Mouse (Mus musculus) liver, postnatal 0 days (tissue): ENCODE results near the gene Ccdc84.

Experiments
- CTCF ChIP-seq: sonication (generic); IDR thresholded peaks from 2 replicates; pipeline ENCODE4 v1.5.1; 2016; ENCODE audit warnings: antibody characterized with exemption, low read depth
- EP300 ChIP-seq: IDR thresholded peaks from 2 replicates; pipeline ENCODE4 v1.6.1; 2016; ENCODE audit warnings: antibody characterized with exemption, low read depth, mild to moderate bottlenecking

DNA sequence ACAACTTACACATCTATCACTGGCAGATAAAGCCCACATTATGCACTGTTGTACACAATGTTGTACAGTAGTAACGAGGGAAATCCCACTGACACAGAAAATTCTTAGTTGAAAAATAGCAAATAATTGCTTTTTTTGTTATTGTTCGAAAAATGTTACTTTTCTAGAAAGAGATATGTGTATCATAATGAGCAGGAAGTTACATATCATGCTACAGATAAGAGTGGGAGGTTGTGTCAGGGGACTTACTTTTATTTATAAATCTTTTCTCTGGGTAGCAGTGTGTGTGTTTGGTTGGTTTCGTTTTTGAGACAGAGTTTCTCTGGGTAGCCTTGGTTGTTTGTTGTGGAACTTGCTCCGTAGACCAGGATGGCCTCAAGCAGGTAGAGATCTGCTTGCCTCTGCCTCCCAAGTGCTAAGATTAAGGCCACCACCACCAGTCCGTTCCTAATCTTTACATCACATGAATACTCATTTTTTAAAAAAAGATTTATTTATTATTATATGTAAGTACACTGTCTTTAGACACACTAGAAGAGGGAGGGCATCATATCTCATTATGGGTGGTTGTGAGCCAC, 40.1 kb downstream of the Ccdc84 start:
- TF ChIP-seq CTCF, result no peak
- TF ChIP-seq EP300, result no peak
